Mouse (Mus musculus): ENCODE results near the gene Raly. TPM values are rescaled to one million over a fixed set of nuclear protein-coding genes. Genes with fewer than 3 reads are reported as not detected.

Raly gene
- polyA plus RNA-seq, 2 experiments: 65.0 to 385 TPM

GRCm38 (mm10) chr2:154809107-154809762, 18.3 kb downstream of the Raly start:
- ATAC-seq (ENCODE audit: low FRiP score, low read depth): no peak
- H3K9me3 ChIP-seq (ENCODE audit: control insufficient read depth, low read length): no peaks in the 10 kb centered on the region
- H3K4me2 ChIP-seq (replicated peaks; ENCODE audit: low read depth, low read length, severe bottlenecking): no peak overlapping the region
- H3K36me3 ChIP-seq (ENCODE audit: control insufficient read depth, insufficient read depth, low read length): no peaks in the 10 kb centered on the region
- no peak overlapping the region for H3K9ac ChIP-seq (ENCODE audit: low read depth, low read length, severe bottlenecking)
- DNase-seq (ENCODE audit: low spot score): peak; percentile 42
- H3K4me1 ChIP-seq (ENCODE audit: control insufficient read depth, insufficient read depth, low read length): peaks cover 46% of the 10 kb centered on the region
- H3K27me3 ChIP-seq (ENCODE audit: control insufficient read depth, insufficient read depth, low read length): no peaks in the 10 kb centered on the region
- no peak for TF ChIP-seq POLR2A (IDR thresholded peaks at IDR 0.05; ENCODE audit: borderline replicate concordance, extremely low read depth, insufficient read depth, insufficient read length)
- no peak overlapping the region for H3K4me3 ChIP-seq (replicated peaks; ENCODE audit: low read length)
- no peak overlapping the region for H3K27ac ChIP-seq (replicated peaks; ENCODE audit: low read depth, low read length)
- WGBS: 31% methylated on average over 1 of the region's 1 CpGs

DNA sequence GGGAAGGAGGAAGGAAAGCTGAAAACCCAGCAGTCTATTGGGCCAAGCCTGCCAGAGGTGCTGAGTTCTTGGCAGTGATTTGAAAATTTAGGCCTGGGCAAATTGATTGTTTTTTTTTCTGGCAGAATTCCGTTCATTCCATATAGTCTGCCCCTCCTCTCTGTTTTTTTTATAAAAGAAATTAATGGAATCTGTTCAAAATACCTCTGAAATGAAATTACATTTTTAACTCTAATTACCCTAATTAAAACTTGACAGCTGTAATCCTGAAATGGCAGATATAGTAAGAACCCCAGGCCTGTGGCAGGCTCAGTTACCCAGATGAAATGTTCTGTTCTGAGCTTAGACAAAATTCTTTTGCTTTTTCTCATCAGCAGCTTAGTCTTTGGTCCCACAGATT, 19.9 kb downstream of the Raly start:
- no peak for ATAC-seq (ENCODE audit: low FRiP score, low read depth)
- peaks cover 40% of the 10 kb centered on the region for H3K4me1 ChIP-seq (ENCODE audit: control insufficient read depth, insufficient read depth, low read length)
- no peaks in the 10 kb centered on the region for H3K27me3 ChIP-seq (ENCODE audit: control insufficient read depth, insufficient read depth, low read length)

GRCm38 (mm10) chr2:154813426-154813825, 22.5 kb downstream of the Raly start:
- Histone ChIP-seq H3K9ac (ENCODE audit: low read depth, low read length, severe bottlenecking) (no peak overlapping the region), H3K27ac (replicated peaks; ENCODE audit: low read depth, low read length) (no peak overlapping the region), H3K27me3 (ENCODE audit: control insufficient read depth, insufficient read depth, low read length) (no peaks in the 10 kb centered on the region), H3K4me3 (replicated peaks; ENCODE audit: low read length) (no peak overlapping the region), H3K4me2 (replicated peaks; ENCODE audit: low read depth, low read length, severe bottlenecking) (no peak overlapping the region), H3K36me3 (ENCODE audit: control insufficient read depth, insufficient read depth, low read length) (no peaks in the 10 kb centered on the region), H3K9me3 (ENCODE audit: control insufficient read depth, low read length) (no peaks in the 10 kb centered on the region), H3K4me1 (ENCODE audit: control insufficient read depth, insufficient read depth, low read length) (peaks cover 25% of the 10 kb centered on the region)
- TF ChIP-seq POLR2A (IDR thresholded peaks at IDR 0.05; ENCODE audit: borderline replicate concordance, extremely low read depth, insufficient read depth, insufficient read length): no peak
- 89% methylated on average over 2 of the region's 2 CpGs for WGBS
- ATAC-seq (ENCODE audit: low FRiP score, low read depth) (no peak), DNase-seq (ENCODE audit: low spot score) (no peak)

More for the DNA sequence above, 19.9 kb downstream of the Raly start:
- Histone ChIP-seq H3K27ac (replicated peaks; ENCODE audit: low read depth, low read length) (no peak overlapping the region), H3K4me3 (replicated peaks; ENCODE audit: low read length) (no peak overlapping the region), H3K4me2 (replicated peaks; ENCODE audit: low read depth, low read length, severe bottlenecking) (no peak overlapping the region), H3K9me3 (ENCODE audit: control insufficient read depth, low read length) (no peaks in the 10 kb centered on the region), H3K9ac (ENCODE audit: low read depth, low read length, severe bottlenecking) (no peak overlapping the region), H3K36me3 (ENCODE audit: control insufficient read depth, insufficient read depth, low read length) (no peaks in the 10 kb centered on the region)
- WGBS: 44% methylated on average over 1 of the region's 1 CpGs
- DNase-seq (ENCODE audit: low spot score): no peak
- no peak for TF ChIP-seq POLR2A (IDR thresholded peaks at IDR 0.05; ENCODE audit: borderline replicate concordance, extremely low read depth, insufficient read depth, insufficient read length)

DNA sequence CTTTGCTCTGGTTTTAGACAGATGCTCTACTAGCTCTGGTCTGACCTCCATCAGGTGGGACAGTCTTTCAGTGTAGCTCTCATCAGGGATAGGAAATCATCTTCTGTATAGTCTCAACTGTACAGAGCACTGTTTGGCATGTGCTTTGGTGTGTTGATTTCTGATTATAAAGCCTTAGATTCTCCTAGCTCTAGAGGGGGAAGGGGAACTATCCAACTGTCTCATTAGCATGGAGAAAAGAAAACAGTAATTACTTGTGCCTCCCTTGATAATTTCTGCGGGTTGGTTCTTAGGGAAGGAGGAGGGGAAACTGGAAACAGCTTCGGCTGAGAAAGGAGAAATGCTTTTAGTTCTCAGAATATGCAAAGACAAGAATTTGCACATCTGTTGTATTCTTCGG, 26.2 kb downstream of the Raly start:
- TF ChIP-seq POLR2A (IDR thresholded peaks at IDR 0.05; ENCODE audit: borderline replicate concordance, extremely low read depth, insufficient read depth, insufficient read length): no peak
- no peak overlapping the region for H3K27ac ChIP-seq (replicated peaks; ENCODE audit: low read depth, low read length)
- WGBS: 48% methylated on average over 3 of the region's 3 CpGs
- H3K4me3 ChIP-seq (replicated peaks; ENCODE audit: low read length): no peak overlapping the region
- peaks cover 6% of the 10 kb centered on the region; the same call in 1 of the 2 replicates for H3K4me1 ChIP-seq (ENCODE audit: control insufficient read depth, insufficient read depth, low read length)
- DNase-seq (ENCODE audit: low spot score) (no peak), ATAC-seq (ENCODE audit: low FRiP score, low read depth) (no peak)
- H3K9me3 ChIP-seq (ENCODE audit: control insufficient read depth, low read length): no peaks in the 10 kb centered on the region
- no peaks in the 10 kb centered on the region; the same call in 1 of the 2 replicates for H3K36me3 ChIP-seq (ENCODE audit: control insufficient read depth, insufficient read depth, low read length)
- H3K4me2 ChIP-seq (replicated peaks; ENCODE audit: low read depth, low read length, severe bottlenecking): no peak overlapping the region
- no peaks in the 10 kb centered on the region for H3K27me3 ChIP-seq (ENCODE audit: control insufficient read depth, insufficient read depth, low read length)
- H3K9ac ChIP-seq (ENCODE audit: low read depth, low read length, severe bottlenecking): no peak overlapping the region

DNA sequence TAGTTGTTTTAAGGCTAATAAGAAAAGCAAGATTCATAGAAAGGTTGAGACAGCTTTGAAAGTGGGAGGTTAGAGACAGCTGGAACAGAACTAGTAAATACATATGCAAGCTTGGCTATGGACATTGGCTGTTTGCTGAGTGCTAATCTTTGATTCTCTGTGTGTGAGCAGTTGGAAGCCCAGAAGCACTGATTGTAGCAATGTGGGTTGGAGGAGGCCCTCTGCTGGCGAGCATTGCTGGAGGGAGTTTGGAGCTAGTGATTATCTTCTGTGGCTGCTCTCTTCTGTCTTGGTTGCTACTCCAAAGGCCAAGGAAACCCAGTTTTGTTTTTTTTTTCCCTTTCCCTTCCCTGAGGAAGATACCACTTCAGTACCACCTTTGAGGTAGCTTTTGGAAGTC, 26.9 kb downstream of the Raly start:
- Histone ChIP-seq H3K27me3 (ENCODE audit: control insufficient read depth, insufficient read depth, low read length) (no peaks in the 10 kb centered on the region), H3K4me2 (replicated peaks; ENCODE audit: low read depth, low read length, severe bottlenecking) (no peak overlapping the region), H3K4me3 (replicated peaks; ENCODE audit: low read length) (no peak overlapping the region), H3K27ac (replicated peaks; ENCODE audit: low read depth, low read length) (no peak overlapping the region), H3K36me3 (ENCODE audit: control insufficient read depth, insufficient read depth, low read length) (no peaks in the 10 kb centered on the region; the same call in 1 of the 2 replicates), H3K9ac (ENCODE audit: low read depth, low read length, severe bottlenecking) (no peak overlapping the region), H3K4me1 (ENCODE audit: control insufficient read depth, insufficient read depth, low read length) (peaks cover 6% of the 10 kb centered on the region; the same call in 1 of the 2 replicates), H3K9me3 (ENCODE audit: control insufficient read depth, low read length) (no peaks in the 10 kb centered on the region)
- DNase-seq (ENCODE audit: low spot score) (no peak), ATAC-seq (ENCODE audit: low FRiP score, low read depth) (no peak)
- no peak for TF ChIP-seq POLR2A (IDR thresholded peaks at IDR 0.05; ENCODE audit: borderline replicate concordance, extremely low read depth, insufficient read depth, insufficient read length)
- 29% methylated on average over 1 of the region's 1 CpGs for WGBS
